Mouse (Mus musculus) G1E-ER4 (cell line): Measurements from ENCODE around the gene 3110001I22Rik. TPM values are rescaled to one million over a fixed set of nuclear protein-coding genes. Genes with fewer than 3 reads are reported as not detected.

Source experiments
- GATA1 ChIP-seq: IDR thresholded peaks from one replicate; pipeline ENCODE4 v1.8.0; 2012; ENCODE audit warnings: low read length, inconsistent platforms
- polyA plus RNA-seq: library from polyadenylated mRNA; stranded (reverse); fragments of >175 nt; gene quantifications from 2 replicates; pipeline ENCODE4 v1.2.3, GENCODE M21; 2012

Gene 3110001I22Rik
- polyA plus RNA-seq, 1 experiment, result 0.39 TPM

DNA sequence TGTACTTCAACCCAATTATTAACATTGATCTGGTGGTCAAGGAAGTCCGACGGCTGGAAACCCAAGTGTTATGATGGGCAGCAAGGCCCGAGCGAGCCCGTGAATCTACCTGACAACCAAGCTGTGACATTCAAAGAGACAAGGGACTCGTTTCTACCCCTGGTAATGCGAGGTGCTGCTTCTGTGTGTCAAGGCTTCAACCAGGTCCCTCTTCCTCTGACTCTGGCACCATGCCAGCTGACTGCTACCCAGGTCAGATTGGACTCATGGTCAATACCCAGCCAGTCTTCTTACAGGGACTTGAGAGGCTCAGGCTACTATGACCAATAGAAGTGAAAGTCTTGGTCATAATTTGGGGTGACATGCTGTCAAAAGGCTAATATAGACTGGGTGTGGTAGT, 30.5 kb downstream of the 3110001I22Rik start:
- TF ChIP-seq GATA1, result no peak

DNA sequence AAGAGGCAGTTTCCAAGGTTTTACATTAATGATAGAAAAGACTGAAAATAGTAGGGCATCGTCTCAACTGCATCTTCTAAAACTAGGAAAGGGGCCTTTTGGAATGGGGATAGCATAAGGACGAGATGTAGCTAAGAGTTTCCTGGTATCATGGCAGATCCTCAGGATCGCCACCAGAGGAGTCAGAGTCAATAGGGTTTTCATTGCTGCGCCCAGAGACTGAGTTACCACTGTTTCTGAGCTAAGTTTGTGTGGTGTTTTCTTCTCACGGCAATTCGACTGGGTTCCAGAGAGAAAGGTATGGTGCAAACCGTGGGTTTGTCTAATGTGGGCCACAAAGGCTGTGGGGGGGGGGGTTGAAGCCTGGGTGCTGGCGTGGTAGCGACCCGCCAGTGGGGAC, 32.9 kb downstream of the 3110001I22Rik start:
- TF ChIP-seq GATA1, result no peak

DNA sequence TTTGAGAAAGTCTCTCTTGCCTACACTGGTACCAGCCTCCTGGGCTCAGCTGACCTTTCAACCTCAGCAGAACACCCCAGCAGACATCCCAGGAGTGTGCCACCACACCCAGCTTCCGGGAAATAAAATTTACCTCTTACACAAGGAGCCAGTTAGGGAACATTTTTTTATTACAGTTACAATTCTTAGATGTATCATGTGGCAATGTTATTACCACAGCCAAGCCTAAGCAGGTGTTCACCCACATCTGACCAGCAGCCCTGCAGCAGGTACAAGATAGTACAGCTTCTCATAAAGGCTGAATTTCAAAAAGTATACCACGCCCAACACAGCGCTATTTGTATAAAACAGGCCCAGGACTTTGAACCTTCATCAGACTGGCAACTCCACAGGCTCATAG, 43.2 kb downstream of the 3110001I22Rik start:
- TF ChIP-seq GATA1, result no peak

DNA sequence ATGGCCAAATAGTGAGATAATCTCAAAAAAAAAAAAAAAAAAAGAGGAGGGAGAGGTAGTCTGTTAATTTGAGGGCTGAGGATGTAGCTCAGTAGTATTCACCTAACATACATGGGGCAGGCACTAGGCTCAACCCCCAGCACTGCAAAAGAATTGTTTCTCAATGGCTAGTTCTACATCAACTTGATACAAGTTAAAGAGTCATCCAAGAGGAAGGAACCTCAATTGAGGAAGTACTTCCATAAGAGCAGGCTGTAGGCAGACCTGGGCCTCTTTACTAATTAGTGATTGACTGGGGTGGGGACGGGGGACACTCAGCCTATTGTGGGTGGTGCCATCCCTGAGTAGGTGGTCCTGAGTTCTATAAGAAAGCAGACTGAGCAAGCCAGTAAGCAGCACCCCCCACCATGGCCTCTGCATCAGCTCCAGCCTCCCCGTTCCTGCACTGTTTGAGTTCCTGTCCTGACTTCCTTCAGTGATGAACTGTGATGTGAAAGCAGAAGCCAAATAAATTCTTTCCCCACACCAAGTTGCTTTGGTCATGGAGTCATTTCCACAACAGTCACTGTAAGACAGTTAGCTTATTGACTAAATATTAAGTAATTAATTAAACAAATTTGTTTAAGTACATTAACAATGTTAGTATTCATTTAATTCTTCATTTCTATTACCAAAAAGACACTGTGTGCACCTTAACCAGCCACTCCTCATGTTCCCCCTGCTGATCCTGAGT, 45.3 kb downstream of the 3110001I22Rik start:
- TF ChIP-seq GATA1, result no peak

DNA sequence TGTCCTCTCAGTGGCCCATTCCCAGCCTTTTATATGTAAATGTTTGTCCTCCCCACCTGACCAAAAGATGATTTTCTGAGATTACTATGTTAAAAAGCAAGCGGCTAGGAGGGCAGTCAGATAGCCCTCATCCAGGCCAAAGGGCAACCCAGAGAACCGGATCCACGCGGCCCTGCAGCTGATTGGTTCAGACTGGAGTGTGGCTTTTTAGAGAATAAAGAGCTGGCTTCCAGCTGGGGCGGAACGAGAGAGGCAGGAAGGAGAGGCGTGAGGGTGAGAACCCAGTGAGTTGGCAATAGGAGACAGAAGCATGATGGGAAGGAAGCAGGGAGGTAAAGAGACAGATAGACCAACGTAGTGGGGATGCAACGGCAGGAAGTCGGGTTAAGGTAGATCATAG, 51.2 kb downstream of the 3110001I22Rik start:
- TF ChIP-seq GATA1, result no peak

DNA sequence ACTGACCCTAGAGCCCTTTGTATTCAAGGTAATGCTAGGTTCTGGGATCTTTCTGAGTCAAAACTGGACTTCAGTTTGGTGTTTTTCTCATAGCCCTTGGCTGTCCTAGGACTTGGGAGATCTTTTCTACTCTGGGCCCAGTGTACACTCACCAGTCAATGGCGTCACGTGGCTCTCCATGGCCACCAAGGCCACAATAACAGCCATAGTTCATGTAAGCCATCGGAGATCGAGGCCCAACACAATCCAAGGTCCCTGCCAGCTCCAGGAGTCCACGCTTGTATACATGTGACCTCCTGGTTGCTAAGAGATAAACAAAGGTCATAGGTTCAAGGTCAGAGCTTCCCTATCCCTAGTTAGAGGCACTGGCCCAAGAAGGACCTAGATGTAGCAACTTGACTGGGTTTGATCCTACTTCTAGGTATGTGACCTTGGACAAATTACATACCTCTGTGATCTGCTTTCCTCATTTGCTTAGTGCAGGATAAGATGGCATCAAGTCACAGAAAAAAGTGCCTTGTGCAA, 56.1 kb downstream of the 3110001I22Rik start:
- no peak for TF ChIP-seq GATA1

Other genes starting within 250 kb of the 3110001I22Rik start
- 55.5 and 69.9 TPM in 2 replicates for gene Parn, start 3.8 kb upstream of the 3110001I22Rik start, polyA plus RNA-seq
- gene Bfar, start 71 bp upstream of the 3110001I22Rik start, polyA plus RNA-seq, result 1.7 and 3.2 TPM in 2 replicates
- gene Pla2g10, start 59.1 kb downstream of the 3110001I22Rik start, polyA plus RNA-seq, result not detected in 2 replicates
- 27.4 and 28.7 TPM in 2 replicates for gene Rrn3, start 108.8 kb downstream of the 3110001I22Rik start, polyA plus RNA-seq
- 8.8 and 14.0 TPM in 2 replicates for gene Ntan1, start 146.9 kb downstream of the 3110001I22Rik start, polyA plus RNA-seq
- 26.7 and 27.7 TPM in 2 replicates for gene Pdxdc1, start 231.2 kb downstream of the 3110001I22Rik start, polyA plus RNA-seq
- 0.02 and 0.03 TPM in 2 replicates for gene Mpv17l, start 231.2 kb downstream of the 3110001I22Rik start, polyA plus RNA-seq